Mouse (Mus musculus): ENCODE data around the gene Plxnd1. TPM values are rescaled to one million over a fixed set of nuclear protein-coding genes. Genes with fewer than 3 reads are reported as not detected.

Plxnd1 gene
- polyA plus RNA-seq, 1 experiment from 2014 or later, result 33.1 TPM

GRCm38 (mm10) chr6:115931639-115932038 lies 63.2 kb downstream of the Plxnd1 start, which contains the start of gene Rho:
Gene Rho, plus strand, starts transcription at chr6:115931748.
- Histone ChIP-seq H3K27me3 (no peaks in the 10 kb centered on the region), H3K4me1 (peaks cover 7% of the 10 kb centered on the region; the same call in 1 of the 2 replicates), H3K9ac (no peak within 1 kb of the TSS), H3K36me3 (no peaks in the 10 kb centered on the region), H3K9me3 (no peaks in the 10 kb centered on the region), H3K4me3 (no peak within 1 kb of the TSS), H3K27ac (no peak within 1 kb of the TSS), H3K4me2 (replicated peaks) (no peak within 1 kb of the TSS)
- 83% methylated on average over 14 of the region's 14 CpGs for WGBS
- no peak for ATAC-seq (ENCODE audit: insufficient number of reproducible peaks, insufficient read depth, low FRiP score, low TSS enrichment)

GRCm38 (mm10) chr6:115930018-115930417 lies 64.8 kb downstream of the Plxnd1 start:
- H3K4me3 ChIP-seq, result no peak overlapping the region
- ATAC-seq (ENCODE audit: insufficient number of reproducible peaks, insufficient read depth, low FRiP score, low TSS enrichment), result no peak
- H3K27ac ChIP-seq, result no peak overlapping the region
- no peaks in the 10 kb centered on the region for H3K27me3 ChIP-seq
- 63% methylated on average over 5 of the region's 5 CpGs for WGBS
- H3K4me1 ChIP-seq, result peaks cover 21% of the 10 kb centered on the region
- no peak overlapping the region for H3K4me2 ChIP-seq (replicated peaks)
- no peaks in the 10 kb centered on the region for H3K9me3 ChIP-seq
- no peak overlapping the region for H3K9ac ChIP-seq
- H3K36me3 ChIP-seq, result no peaks in the 10 kb centered on the region

GRCm38 (mm10) chr6:115927292-115928242 lies 67.2 kb downstream of the Plxnd1 start:
- H3K27ac ChIP-seq, result no peak overlapping the region
- 0 out of 2 replicates have a peak, but pooled peaks have one; percentile 9 for ATAC-seq (ENCODE audit: insufficient number of reproducible peaks, insufficient read depth, low FRiP score, low TSS enrichment)
- 0 out of 2 replicates have a peak, but pooled peaks cover 3% of the 10 kb centered on the region for H3K36me3 ChIP-seq
- H3K4me3 ChIP-seq, result no peak overlapping the region
- H3K9me3 ChIP-seq, result no peaks in the 10 kb centered on the region
- H3K9ac ChIP-seq, result no peak overlapping the region
- WGBS, result 74% methylated on average over 10 of the region's 10 CpGs
- peaks cover 25% of the 10 kb centered on the region for H3K4me1 ChIP-seq
- H3K4me2 ChIP-seq (replicated peaks), result no peak overlapping the region
- no peaks in the 10 kb centered on the region for H3K27me3 ChIP-seq

- H3K36me3 ChIP-seq, result 0 out of 2 replicates have a peak, but pooled peaks cover 3% of the 10 kb centered on the region
- no peak overlapping the region for H3K4me3 ChIP-seq
- H3K9ac ChIP-seq, result no peak overlapping the region
- H3K9me3 ChIP-seq, result no peaks in the 10 kb centered on the region
- peak overlapping the region; percentile 54; the same call in 1 of the 2 replicates for H3K27ac ChIP-seq
- no peaks in the 10 kb centered on the region for H3K27me3 ChIP-seq
- no peak overlapping the region for H3K4me2 ChIP-seq (replicated peaks)
- H3K4me1 ChIP-seq, result peaks cover 25% of the 10 kb centered on the region
- WGBS, result 46% methylated on average over 10 of the region's 10 CpGs
- ATAC-seq (ENCODE audit: insufficient number of reproducible peaks, insufficient read depth, low FRiP score, low TSS enrichment), result no peak
Measured at GRCm38 (mm10) chr6:115926416-115926815, 68.4 kb downstream of the Plxnd1 start.

GRCm38 (mm10) chr6:115924829-115925228 lies 70.0 kb downstream of the Plxnd1 start:
- Histone ChIP-seq H3K4me1 (peaks cover 25% of the 10 kb centered on the region), H3K4me2 (replicated peaks) (no peak overlapping the region), H3K27me3 (no peaks in the 10 kb centered on the region), H3K36me3 (0 out of 2 replicates have a peak, but pooled peaks cover 6% of the 10 kb centered on the region), H3K9me3 (no peaks in the 10 kb centered on the region), H3K4me3 (no peak overlapping the region), H3K27ac (no peak overlapping the region; the same call in 1 of the 2 replicates), H3K9ac (no peak overlapping the region)
- 42% methylated on average over 6 of the region's 6 CpGs for WGBS
- no peak for ATAC-seq (ENCODE audit: insufficient number of reproducible peaks, insufficient read depth, low FRiP score, low TSS enrichment)

GRCm38 (mm10) chr6:115919876-115920275 lies 74.9 kb downstream of the Plxnd1 start:
- H3K36me3 ChIP-seq, result 0 out of 2 replicates have a peak, but pooled peaks cover 13% of the 10 kb centered on the region
- H3K9me3 ChIP-seq, result no peaks in the 10 kb centered on the region
- no peak overlapping the region for H3K27ac ChIP-seq
- H3K9ac ChIP-seq, result no peak overlapping the region
- H3K4me2 ChIP-seq (replicated peaks), result no peak overlapping the region
- no peak for ATAC-seq (ENCODE audit: insufficient number of reproducible peaks, insufficient read depth, low FRiP score, low TSS enrichment)
- H3K4me1 ChIP-seq, result 0 out of 2 replicates have a peak, but pooled peaks cover 3% of the 10 kb centered on the region
- no peak overlapping the region for H3K4me3 ChIP-seq
- WGBS, result 84% methylated on average over 5 of the region's 5 CpGs
- no peaks in the 10 kb centered on the region for H3K27me3 ChIP-seq

GRCm38 (mm10) chr6:115918615-115919014 lies 76.2 kb downstream of the Plxnd1 start:
- H3K36me3 ChIP-seq, result 0 out of 2 replicates have a peak, but pooled peaks cover 12% of the 10 kb centered on the region
- no peak overlapping the region for H3K9ac ChIP-seq
- H3K27ac ChIP-seq, result no peak overlapping the region
- H3K9me3 ChIP-seq, result no peaks in the 10 kb centered on the region
- H3K4me2 ChIP-seq (replicated peaks), result no peak overlapping the region
- H3K4me3 ChIP-seq, result no peak overlapping the region
- no peaks in the 10 kb centered on the region for H3K4me1 ChIP-seq
- H3K27me3 ChIP-seq, result no peaks in the 10 kb centered on the region
- no peak for ATAC-seq (ENCODE audit: insufficient number of reproducible peaks, insufficient read depth, low FRiP score, low TSS enrichment)
- WGBS, result 86% methylated on average over 1 of the region's 1 CpGs

GRCm38 (mm10) chr6:115916611-115917010 lies 78.2 kb downstream of the Plxnd1 start:
- no peak overlapping the region for H3K4me3 ChIP-seq
- H3K27ac ChIP-seq, result no peak overlapping the region
- 84% methylated on average over 5 of the region's 5 CpGs for WGBS
- no peak overlapping the region for H3K4me2 ChIP-seq (replicated peaks)
- no peak for ATAC-seq (ENCODE audit: insufficient number of reproducible peaks, insufficient read depth, low FRiP score, low TSS enrichment)
- no peaks in the 10 kb centered on the region for H3K9me3 ChIP-seq
- no peaks in the 10 kb centered on the region for H3K27me3 ChIP-seq
- no peaks in the 10 kb centered on the region for H3K4me1 ChIP-seq
- 0 out of 2 replicates have a peak, but pooled peaks cover 12% of the 10 kb centered on the region for H3K36me3 ChIP-seq
- H3K9ac ChIP-seq, result no peak overlapping the region

GRCm38 (mm10) chr6:115915601-115916445 lies 79.0 kb downstream of the Plxnd1 start:
- Histone ChIP-seq H3K9me3 (no peaks in the 10 kb centered on the region), H3K9ac (no peak overlapping the region), H3K27ac (no peak overlapping the region), H3K4me2 (replicated peaks) (no peak overlapping the region), H3K36me3 (peaks cover 12% of the 10 kb centered on the region; the same call in 1 of the 2 replicates), H3K27me3 (no peaks in the 10 kb centered on the region), H3K4me3 (no peak overlapping the region), H3K4me1 (no peaks in the 10 kb centered on the region)
- ATAC-seq (ENCODE audit: insufficient number of reproducible peaks, insufficient read depth, low FRiP score, low TSS enrichment), result no peak
- 73% methylated on average over 17 of the region's 17 CpGs for WGBS

- H3K4me3 ChIP-seq, result no peak overlapping the region
- H3K36me3 ChIP-seq, result peaks cover 14% of the 10 kb centered on the region; the same call in 1 of the 2 replicates
- WGBS, result 90% methylated on average over 15 of the region's 15 CpGs
- H3K9me3 ChIP-seq, result no peaks in the 10 kb centered on the region
- no peaks in the 10 kb centered on the region for H3K27me3 ChIP-seq
- no peak overlapping the region for H3K9ac ChIP-seq
- H3K4me2 ChIP-seq (replicated peaks), result no peak overlapping the region
- no peak for ATAC-seq (ENCODE audit: insufficient number of reproducible peaks, insufficient read depth, low FRiP score, low TSS enrichment)
- H3K4me1 ChIP-seq, result peaks cover 1% of the 10 kb centered on the region; the same call in 1 of the 2 replicates
- no peak overlapping the region for H3K27ac ChIP-seq
Measured at GRCm38 (mm10) chr6:115914511-115915202, 80.1 kb downstream of the Plxnd1 start.

GRCm38 (mm10) chr6:115913482-115913881 lies 81.3 kb downstream of the Plxnd1 start:
- H3K27ac ChIP-seq, result no peak overlapping the region
- WGBS, result 79% methylated on average over 10 of the region's 10 CpGs
- H3K4me3 ChIP-seq, result no peak overlapping the region

More at GRCm38 (mm10) chr6:115913482-115913881, 81.3 kb downstream of the Plxnd1 start:
- H3K4me2 ChIP-seq (replicated peaks), result no peak overlapping the region
- no peak overlapping the region for H3K9ac ChIP-seq
- ATAC-seq (ENCODE audit: insufficient number of reproducible peaks, insufficient read depth, low FRiP score, low TSS enrichment), result no peak
- H3K4me1 ChIP-seq, result peaks cover 4% of the 10 kb centered on the region; the same call in 1 of the 2 replicates
- no peaks in the 10 kb centered on the region for H3K27me3 ChIP-seq
- H3K36me3 ChIP-seq, result peaks cover 13% of the 10 kb centered on the region; the same call in 1 of the 2 replicates
- H3K9me3 ChIP-seq, result no peaks in the 10 kb centered on the region
